Mouse (Mus musculus) megakaryocyte, adult 5-6 weeks (primary cell): ENCODE measurements around the gene Dgcr8. TPM values are rescaled to one million over a fixed set of nuclear protein-coding genes. Genes with fewer than 3 reads are reported as not detected.

Experiments
- ATAC-seq: 2 replicates; pipeline ENCODE4 v1.8.0; 2016; ENCODE audit warnings: mild to moderate bottlenecking, inconsistent platforms; ENCODE audit not compliant: poor library complexity, severe bottlenecking
- total RNA-seq, 2 experiments: library from RNA; stranded (forward) in 1 of 2; stranded (reverse) in 1 of 2; fragments of 153-499, 151-499 nt in 1 of 2; fragments of 221-1000, 200-1000 nt in 1 of 2; gene quantifications; 2 replicates each; pipeline versions ENCODE4 v1.2.3 to v1.2.4; 2015 to 2017

The Dgcr8 gene
- total RNA-seq, 2 experiments from 2014 or later = 23.3 to 40.2 TPM

GRCm38 (mm10) chr16:18250231-18250630, 38.8 kb downstream of the Dgcr8 start:
- ATAC-seq = no peak

GRCm38 (mm10) chr16:18249364-18249967, 39.6 kb downstream of the Dgcr8 start:
- ATAC-seq = peak; percentile 66

- peak; percentile 87 for ATAC-seq
These were observed 40.3 kb downstream of the Dgcr8 start, which contains the start of the genes Trmt2a and Ranbp1 for GRCm38 (mm10) chr16:18248433-18249363. Gene Trmt2a, plus strand, starts transcription at chr16:18248679. Gene Ranbp1, minus strand, starts transcription at chr16:18248732.

GRCm38 (mm10) chr16:18247521-18248399, 41.3 kb downstream of the Dgcr8 start:
- no peak for ATAC-seq

- ATAC-seq = no peak
These were observed 47.5 kb downstream of the Dgcr8 start for GRCm38 (mm10) chr16:18241581-18241980.

- no peak for ATAC-seq
These were observed 52.2 kb downstream of the Dgcr8 start for GRCm38 (mm10) chr16:18236676-18237501.

GRCm38 (mm10) chr16:18235389-18236065, 53.5 kb downstream of the Dgcr8 start:
- ATAC-seq = peak; percentile 60

GRCm38 (mm10) chr16:18234671-18235388, 54.2 kb downstream of the Dgcr8 start, which contains the start of gene Zdhhc8:
Gene Zdhhc8, minus strand, starts transcription at chr16:18235136.
- peak; percentile 59 for ATAC-seq

- ATAC-seq = no peak
These were observed 55.0 kb downstream of the Dgcr8 start for GRCm38 (mm10) chr16:18233919-18234670.

- no peak for ATAC-seq
These were observed 55.6 kb downstream of the Dgcr8 start for GRCm38 (mm10) chr16:18233451-18233850.

GRCm38 (mm10) chr16:18231451-18231850, 57.6 kb downstream of the Dgcr8 start:
- ATAC-seq = no peak

GRCm38 (mm10) chr16:18231047-18231446, 58.0 kb downstream of the Dgcr8 start:
- no peak for ATAC-seq

- ATAC-seq = no peak
These were observed 58.4 kb downstream of the Dgcr8 start for GRCm38 (mm10) chr16:18230617-18231016.

- ATAC-seq = no peak
These were observed 59.4 kb downstream of the Dgcr8 start for GRCm38 (mm10) chr16:18229622-18230021.

- ATAC-seq = no peak
These were observed 60.2 kb downstream of the Dgcr8 start for GRCm38 (mm10) chr16:18228856-18229255.

- ATAC-seq = no peak
These were observed 61.1 kb downstream of the Dgcr8 start for GRCm38 (mm10) chr16:18227897-18228422.

GRCm38 (mm10) chr16:18227187-18227586, 61.9 kb downstream of the Dgcr8 start:
- ATAC-seq = no peak

GRCm38 (mm10) chr16:18222188-18222587, 66.9 kb downstream of the Dgcr8 start:
- no peak for ATAC-seq
